Mouse (Mus musculus): ENCODE data around the gene Pih1d3.

Pih1d3 gene

GRCm38 (mm10) chr1:31222564-31222963 is at the start of gene Pih1d3, which contains the start of gene 4931428L18Rik:
Gene Pih1d3, plus strand, starts transcription at chr1:31222838.
Gene 4931428L18Rik, minus strand, starts transcription at chr1:31222684.
- DNase-seq: no peak

GRCm38 (mm10) chr1:31175401-31175800 is 47.2 kb upstream of the Pih1d3 start:
- no peak for DNase-seq

GRCm38 (mm10) chr1:31176101-31176500 is 46.5 kb upstream of the Pih1d3 start, which contains the start of gene Lgsn:
Gene Lgsn, plus strand, starts transcription at chr1:31176401.
- DNase-seq: no peak

- no peak for DNase-seq
Observed at GRCm38 (mm10) chr1:31178264-31178663, 44.4 kb upstream of the Pih1d3 start.

- DNase-seq: no peak
Observed at GRCm38 (mm10) chr1:31190237-31190866, 32.3 kb upstream of the Pih1d3 start.

- DNase-seq: no peak
Observed at GRCm38 (mm10) chr1:31195633-31196032, 27.0 kb upstream of the Pih1d3 start.

GRCm38 (mm10) chr1:31196959-31197358 is 25.7 kb upstream of the Pih1d3 start:
- DNase-seq: no peak

- DNase-seq: peak; percentile 42
Observed at GRCm38 (mm10) chr1:31203771-31204170, 18.9 kb upstream of the Pih1d3 start.

GRCm38 (mm10) chr1:31205346-31205745 is 17.3 kb upstream of the Pih1d3 start:
- no peak for DNase-seq

- DNase-seq: no peak
Observed at GRCm38 (mm10) chr1:31205770-31206169, 16.9 kb upstream of the Pih1d3 start.

- no peak for DNase-seq
Observed at GRCm38 (mm10) chr1:31210144-31210543, 12.5 kb upstream of the Pih1d3 start.

GRCm38 (mm10) chr1:31214831-31215230 is 7.8 kb upstream of the Pih1d3 start:
- no peak for DNase-seq

GRCm38 (mm10) chr1:31220599-31221250 is 1.9 kb upstream of the Pih1d3 start:
- DNase-seq: peak; percentile 16

GRCm38 (mm10) chr1:31233319-31234036 is 10.8 kb downstream of the Pih1d3 start:
- no peak for DNase-seq

- no peak for DNase-seq
Observed at GRCm38 (mm10) chr1:31260218-31260923, 37.7 kb downstream of the Pih1d3 start.

All from right cerebral cortex, postnatal 25 days (tissue).